Mouse (Mus musculus): ENCODE results near the gene Crhr1. TPM values are rescaled to one million over a fixed set of nuclear protein-coding genes. Genes with fewer than 3 reads are reported as not detected.

The Crhr1 gene
- polyA plus RNA-seq, 1 experiment from 2014 or later = 3.0 TPM

DNA sequence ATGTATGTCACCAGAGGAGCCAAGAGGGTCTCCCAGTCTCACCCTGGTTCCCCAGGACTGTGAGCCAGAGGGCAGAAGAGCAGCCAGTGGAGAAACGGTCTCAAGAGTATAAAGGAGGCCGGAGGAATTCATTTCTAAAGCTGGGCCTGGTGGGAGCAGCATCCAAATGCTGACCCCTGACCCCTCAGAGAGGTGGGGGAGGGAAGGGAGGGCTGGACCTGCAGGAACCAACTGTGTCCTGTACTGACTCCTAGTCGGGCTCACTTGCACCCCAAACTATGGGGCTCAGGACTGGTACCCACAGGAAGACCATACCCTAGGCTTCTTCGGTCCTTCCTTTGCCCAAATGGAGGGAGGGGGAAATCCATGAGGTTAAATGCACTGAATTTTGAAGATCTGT lies 21.7 kb downstream of the Crhr1 start:
- H3K4me1 ChIP-seq (ENCODE audit: control insufficient read depth, insufficient read depth, low read length) = peaks cover 9% of the 10 kb centered on the region

GRCm38 (mm10) chr11:104154820-104155635 lies 22.4 kb downstream of the Crhr1 start:
- Histone ChIP-seq H3K27me3 (replicated peaks; ENCODE audit: control insufficient read depth, insufficient read depth, low read length) (no peaks in the 10 kb centered on the region), H3K9me3 (replicated peaks; ENCODE audit: control insufficient read depth, low read length) (no peaks in the 10 kb centered on the region), H3K36me3 (ENCODE audit: control insufficient read depth, insufficient read depth, low read length) (no peaks in the 10 kb centered on the region), H3K9ac (ENCODE audit: low read length) (no peak overlapping the region), H3K4me2 (ENCODE audit: low read length) (no peak overlapping the region), H3K27ac (ENCODE audit: low read depth, low read length) (no peak overlapping the region), H3K4me1 (ENCODE audit: control insufficient read depth, insufficient read depth, low read length) (peaks cover 9% of the 10 kb centered on the region), H3K4me3 (ENCODE audit: low read depth, low read length) (no peak overlapping the region)
- ATAC-seq (no peak), DNase-seq (ENCODE audit: low spot score) (no peak)
- WGBS = 56% methylated on average over 9 of the region's 9 CpGs

More for the DNA sequence above, 21.7 kb downstream of the Crhr1 start:
- H3K9me3 ChIP-seq (replicated peaks; ENCODE audit: control insufficient read depth, low read length) = no peaks in the 10 kb centered on the region
- ATAC-seq (no peak), DNase-seq (ENCODE audit: low spot score) (no peak)
- H3K9ac ChIP-seq (ENCODE audit: low read length) = no peak overlapping the region
- no peak overlapping the region for H3K27ac ChIP-seq (ENCODE audit: low read depth, low read length)
- H3K36me3 ChIP-seq (ENCODE audit: control insufficient read depth, insufficient read depth, low read length) = no peaks in the 10 kb centered on the region
- no peak overlapping the region for H3K4me2 ChIP-seq (ENCODE audit: low read length)
- H3K27me3 ChIP-seq (replicated peaks; ENCODE audit: control insufficient read depth, insufficient read depth, low read length) = no peaks in the 10 kb centered on the region
- 52% methylated on average over 4 of the region's 4 CpGs for WGBS
- H3K4me3 ChIP-seq (ENCODE audit: low read depth, low read length) = no peak overlapping the region

DNA sequence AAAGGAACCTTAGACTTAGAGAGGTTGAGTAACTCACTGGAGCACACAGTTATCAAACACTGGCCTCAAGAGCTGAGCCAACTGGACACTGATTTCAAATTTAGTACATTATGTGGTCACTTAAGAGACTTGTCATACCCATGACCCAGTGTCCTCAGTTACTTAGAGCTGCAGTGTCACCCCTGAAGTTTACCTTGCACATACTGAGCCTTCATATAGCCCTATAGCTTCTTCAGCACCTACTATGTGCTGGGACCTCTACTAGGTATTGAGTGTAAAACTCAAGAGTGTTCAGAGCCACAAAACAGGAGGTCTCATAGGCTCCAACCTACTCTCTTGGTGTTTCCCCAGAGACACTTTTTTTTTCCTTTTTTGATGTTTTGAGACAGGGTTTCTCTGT lies 23.2 kb downstream of the Crhr1 start:
- ATAC-seq = no peak
- no peak overlapping the region for H3K9ac ChIP-seq (ENCODE audit: low read length)
- no peaks in the 10 kb centered on the region for H3K27me3 ChIP-seq (replicated peaks; ENCODE audit: control insufficient read depth, insufficient read depth, low read length)
- H3K36me3 ChIP-seq (ENCODE audit: control insufficient read depth, insufficient read depth, low read length) = no peaks in the 10 kb centered on the region
- H3K4me2 ChIP-seq (ENCODE audit: low read length) = no peak overlapping the region
- H3K4me3 ChIP-seq (ENCODE audit: low read depth, low read length) = no peak overlapping the region
- H3K27ac ChIP-seq (ENCODE audit: low read depth, low read length) = no peak overlapping the region
- no peak for DNase-seq (ENCODE audit: low spot score)
- peaks cover 9% of the 10 kb centered on the region for H3K4me1 ChIP-seq (ENCODE audit: control insufficient read depth, insufficient read depth, low read length)
- H3K9me3 ChIP-seq (replicated peaks; ENCODE audit: control insufficient read depth, low read length) = no peaks in the 10 kb centered on the region

DNA sequence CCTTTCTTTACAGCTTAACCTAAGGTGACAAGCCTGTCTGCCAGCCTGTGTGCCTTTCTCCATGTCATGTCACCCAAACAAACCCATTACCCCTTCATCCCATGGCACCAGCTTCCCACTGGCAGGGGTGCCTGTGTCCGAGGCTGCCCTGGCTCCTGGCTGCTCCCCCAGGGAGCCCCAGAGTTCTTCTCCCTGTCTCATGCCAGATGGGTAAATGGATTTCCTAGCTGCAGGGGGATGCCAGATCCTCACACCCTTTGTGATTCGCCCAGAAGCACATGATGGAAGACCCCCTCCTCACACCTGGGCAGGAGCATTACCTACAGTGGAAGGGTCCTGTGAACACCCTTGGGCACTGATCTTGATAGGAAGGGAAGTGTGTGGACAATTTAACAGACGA lies 23.7 kb downstream of the Crhr1 start:
- DNase-seq (ENCODE audit: low spot score) (no peak), ATAC-seq (no peak)
- H3K27ac ChIP-seq (ENCODE audit: low read depth, low read length) = no peak overlapping the region
- H3K4me1 ChIP-seq (ENCODE audit: control insufficient read depth, insufficient read depth, low read length) = peaks cover 6% of the 10 kb centered on the region
- no peaks in the 10 kb centered on the region for H3K27me3 ChIP-seq (replicated peaks; ENCODE audit: control insufficient read depth, insufficient read depth, low read length)
- H3K4me2 ChIP-seq (ENCODE audit: low read length) = no peak overlapping the region
- H3K4me3 ChIP-seq (ENCODE audit: low read depth, low read length) = no peak overlapping the region
- H3K9ac ChIP-seq (ENCODE audit: low read length) = no peak overlapping the region
- WGBS = 72% methylated on average over 3 of the region's 3 CpGs
- H3K9me3 ChIP-seq (replicated peaks; ENCODE audit: control insufficient read depth, low read length) = no peaks in the 10 kb centered on the region
- H3K36me3 ChIP-seq (ENCODE audit: control insufficient read depth, insufficient read depth, low read length) = no peaks in the 10 kb centered on the region

- Histone ChIP-seq H3K4me2 (ENCODE audit: low read length) (peak overlapping the region; percentile 90), H3K9ac (ENCODE audit: low read length) (peak overlapping the region; percentile 75)
Measured at GRCm38 (mm10) chr11:104157603-104158259, 25.1 kb downstream of the Crhr1 start.

GRCm38 (mm10) chr11:104158260-104158907 lies 25.7 kb downstream of the Crhr1 start:
- H3K36me3 ChIP-seq (ENCODE audit: control insufficient read depth, insufficient read depth, low read length) = no peaks in the 10 kb centered on the region
- no peaks in the 10 kb centered on the region for H3K27me3 ChIP-seq (replicated peaks; ENCODE audit: control insufficient read depth, insufficient read depth, low read length)
- DNase-seq (ENCODE audit: low spot score) = peak; percentile 53
- peak overlapping the region; percentile 84 for H3K27ac ChIP-seq (ENCODE audit: low read depth, low read length)
- ATAC-seq = peak; percentile 60
- peak overlapping the region; percentile 75 for H3K9ac ChIP-seq (ENCODE audit: low read length)
- peak overlapping the region; percentile 90 for H3K4me2 ChIP-seq (ENCODE audit: low read length)
- peaks cover 6% of the 10 kb centered on the region for H3K4me1 ChIP-seq (ENCODE audit: control insufficient read depth, insufficient read depth, low read length)
- no peaks in the 10 kb centered on the region for H3K9me3 ChIP-seq (replicated peaks; ENCODE audit: control insufficient read depth, low read length)
- WGBS = 6% methylated on average over 17 of the region's 17 CpGs
- H3K4me3 ChIP-seq (ENCODE audit: low read depth, low read length) = peak overlapping the region; percentile 42

More at GRCm38 (mm10) chr11:104157603-104158259, 25.1 kb downstream of the Crhr1 start:
- under 1% methylated on average over 23 of the region's 23 CpGs for WGBS
- Histone ChIP-seq H3K9me3 (replicated peaks; ENCODE audit: control insufficient read depth, low read length) (no peaks in the 10 kb centered on the region), H3K36me3 (ENCODE audit: control insufficient read depth, insufficient read depth, low read length) (no peaks in the 10 kb centered on the region), H3K27ac (ENCODE audit: low read depth, low read length) (peak overlapping the region; percentile 84), H3K4me3 (ENCODE audit: low read depth, low read length) (peak overlapping the region; percentile 42), H3K4me1 (ENCODE audit: control insufficient read depth, insufficient read depth, low read length) (peaks cover 6% of the 10 kb centered on the region), H3K27me3 (replicated peaks; ENCODE audit: control insufficient read depth, insufficient read depth, low read length) (no peaks in the 10 kb centered on the region)
- peak; percentile 99 for ATAC-seq
- DNase-seq (ENCODE audit: low spot score) = peak; percentile 95

DNA sequence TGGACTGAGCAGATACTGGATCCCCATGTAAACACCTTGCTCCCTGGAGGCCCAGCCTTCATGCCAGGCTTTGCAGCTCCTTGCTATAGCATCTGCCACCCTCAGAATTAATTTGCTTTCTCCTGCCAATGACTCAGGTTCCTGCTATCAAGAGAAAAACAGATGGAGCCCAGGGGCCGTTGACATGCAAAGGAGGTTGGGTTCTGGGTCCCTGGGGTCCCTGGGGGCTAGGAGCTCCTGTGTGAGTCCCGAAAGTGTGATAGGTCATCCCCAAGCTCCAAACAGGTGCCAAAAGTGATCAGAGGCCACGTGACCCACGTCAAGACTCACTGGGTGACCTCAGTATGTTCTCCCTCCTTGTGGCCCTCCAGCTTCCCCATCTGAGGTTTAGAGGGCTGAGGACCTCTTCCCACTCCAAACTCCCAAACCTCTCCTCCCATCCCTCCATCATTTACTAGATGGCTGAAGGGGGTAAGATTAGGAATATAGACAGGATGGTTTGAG lies 27.2 kb downstream of the Crhr1 start:
- Histone ChIP-seq H3K27ac (ENCODE audit: low read depth, low read length) (no peak overlapping the region), H3K9ac (ENCODE audit: low read length) (no peak overlapping the region), H3K4me1 (ENCODE audit: control insufficient read depth, insufficient read depth, low read length) (peaks cover 6% of the 10 kb centered on the region), H3K4me3 (ENCODE audit: low read depth, low read length) (no peak overlapping the region), H3K9me3 (replicated peaks; ENCODE audit: control insufficient read depth, low read length) (no peaks in the 10 kb centered on the region), H3K4me2 (ENCODE audit: low read length) (no peak overlapping the region), H3K27me3 (replicated peaks; ENCODE audit: control insufficient read depth, insufficient read depth, low read length) (no peaks in the 10 kb centered on the region), H3K36me3 (ENCODE audit: control insufficient read depth, insufficient read depth, low read length) (no peaks in the 10 kb centered on the region)
- no peak for ATAC-seq
- 86% methylated on average over 4 of the region's 4 CpGs for WGBS
- DNase-seq (ENCODE audit: low spot score) = no peak

DNA sequence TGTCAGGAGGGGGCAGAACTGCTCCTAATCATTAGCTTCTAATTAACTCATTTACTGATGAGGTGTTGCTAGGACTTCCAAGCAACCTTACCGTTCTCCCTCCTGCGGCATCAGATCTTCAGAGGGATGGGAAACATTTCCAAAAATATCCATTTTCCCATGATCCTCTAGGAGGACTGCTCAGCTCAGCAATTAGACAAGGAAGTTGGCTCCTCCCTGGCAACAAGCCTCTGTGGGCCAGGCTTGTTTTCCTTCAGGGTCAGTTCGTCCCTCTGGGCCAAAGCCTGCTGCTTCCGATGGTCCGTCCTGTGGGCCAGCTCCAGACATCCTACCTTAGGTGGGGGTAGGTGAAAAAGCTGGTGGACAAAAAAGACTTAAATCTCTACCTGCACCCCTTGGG lies 28.5 kb downstream of the Crhr1 start:
- Histone ChIP-seq H3K27ac (ENCODE audit: low read depth, low read length) (no peak overlapping the region), H3K4me2 (ENCODE audit: low read length) (no peak overlapping the region)

More for the DNA sequence above, 28.5 kb downstream of the Crhr1 start:
- ATAC-seq = no peak
- 77% methylated on average over 5 of the region's 5 CpGs for whole genome bisulfite sequencing
- H3K9me3 ChIP-seq (replicated peaks; ENCODE audit: control insufficient read depth, low read length) = no peaks in the 10 kb centered on the region
- H3K36me3 ChIP-seq (ENCODE audit: control insufficient read depth, insufficient read depth, low read length) = no peaks in the 10 kb centered on the region
- no peak overlapping the region for H3K9ac ChIP-seq (ENCODE audit: low read length)
- H3K27me3 ChIP-seq (replicated peaks; ENCODE audit: control insufficient read depth, insufficient read depth, low read length) = no peaks in the 10 kb centered on the region
- no peak for DNase-seq (ENCODE audit: low spot score)
- no peak overlapping the region for H3K4me3 ChIP-seq (ENCODE audit: low read depth, low read length)
- H3K4me1 ChIP-seq (ENCODE audit: control insufficient read depth, insufficient read depth, low read length) = peaks cover 6% of the 10 kb centered on the region
